Mouse (Mus musculus): Measurements from ENCODE around the gene Defb38.

Gene Defb38

GRCm38 (mm10) chr8:19026466-19026865 lies at the start of gene Defb38:
Gene Defb38 (minus strand): TSS chr8:19026566.
- DNase-seq (ENCODE audit: low spot score): no peak

- no peak for DNase-seq (ENCODE audit: low spot score)
Measured at GRCm38 (mm10) chr8:19066013-19066412, 39.6 kb upstream of the Defb38 start.

DNA sequence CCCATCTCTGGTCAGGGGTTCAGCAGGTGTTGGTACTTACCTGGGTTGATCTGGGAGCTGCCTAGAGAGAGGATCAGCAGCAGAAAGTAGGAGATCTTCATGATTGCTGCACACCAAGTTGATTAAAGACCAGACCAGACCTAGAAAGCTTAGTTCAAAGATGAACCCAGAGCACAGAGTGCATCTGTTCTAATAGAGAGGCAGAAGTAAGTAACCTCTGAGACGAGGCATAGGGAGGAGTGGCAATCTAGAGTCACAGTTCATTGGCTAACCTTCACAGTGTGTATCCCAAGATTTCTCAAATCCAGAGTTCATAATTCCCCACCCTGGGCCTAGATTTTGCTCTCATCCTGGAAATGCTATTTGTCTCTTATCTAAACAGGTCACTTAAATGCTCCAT lies 38.3 kb upstream of the Defb38 start, which contains the start of gene Defb39:
Gene Defb39, minus strand, starts transcription at position 101 of the 400 bp plus-strand sequence.
- DNase-seq (ENCODE audit: low spot score): no peak

DNA sequence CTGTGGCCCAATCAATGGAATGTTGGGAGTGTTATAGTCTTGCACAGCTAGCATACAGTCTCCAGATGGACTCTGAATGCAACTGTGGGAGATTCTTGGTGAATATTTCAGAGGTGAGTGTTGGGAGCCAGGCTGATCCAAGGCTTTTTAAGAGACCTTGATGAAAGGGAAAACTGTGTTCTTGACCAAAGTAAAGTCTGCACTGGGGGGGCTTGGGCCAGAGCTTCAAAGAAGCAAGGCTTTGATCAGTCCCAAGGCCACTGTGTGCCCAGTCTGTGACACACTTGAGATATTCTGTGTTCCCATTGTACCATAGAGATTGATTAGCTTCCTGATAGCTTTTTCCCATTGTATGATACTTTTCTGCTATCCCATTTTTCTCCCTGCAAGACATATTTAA lies 36.5 kb upstream of the Defb38 start:
- DNase-seq (ENCODE audit: low spot score): no peak

DNA sequence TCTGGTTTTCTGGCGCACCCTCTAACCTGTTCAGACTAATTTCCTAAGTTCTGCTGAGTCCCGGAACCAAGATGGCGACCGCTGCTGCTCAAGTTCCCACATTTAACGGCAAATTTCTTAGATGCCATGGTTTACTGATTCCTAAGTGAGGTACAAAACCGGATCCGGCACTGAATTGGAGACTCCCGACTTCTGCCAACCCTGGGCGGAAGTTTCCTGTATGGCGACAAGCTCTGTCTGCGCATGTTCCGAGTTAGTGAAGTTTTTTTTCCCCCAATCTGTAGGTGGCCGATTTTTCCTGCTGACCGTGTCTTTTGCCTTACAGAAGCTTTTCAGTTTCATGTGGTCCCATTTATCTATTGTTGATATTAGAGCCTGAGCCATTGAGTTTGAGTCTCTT lies 18.9 kb upstream of the Defb38 start:
- no peak for DNase-seq (ENCODE audit: low spot score)

All from urinary bladder, postnatal 14 days (tissue).